Mouse (Mus musculus) WW6 (cell line): ENCODE results near the gene Agbl4.

Source experiments
- DNase-seq: peaks from one replicate; pipeline ENCODE4 v3.0.0-alpha.2; 2013; ENCODE audit warnings: low read depth, low spot score

Agbl4 gene

GRCm38 (mm10) chr4:111666713-111667112 is 1269.3 kb downstream of the Agbl4 start:
- no peak for DNase-seq

- no peak for DNase-seq
Observed at GRCm38 (mm10) chr4:111669369-111669768, 1271.9 kb downstream of the Agbl4 start.

- no peak for DNase-seq
Observed at GRCm38 (mm10) chr4:111670566-111671421, 1273.3 kb downstream of the Agbl4 start.

DNA sequence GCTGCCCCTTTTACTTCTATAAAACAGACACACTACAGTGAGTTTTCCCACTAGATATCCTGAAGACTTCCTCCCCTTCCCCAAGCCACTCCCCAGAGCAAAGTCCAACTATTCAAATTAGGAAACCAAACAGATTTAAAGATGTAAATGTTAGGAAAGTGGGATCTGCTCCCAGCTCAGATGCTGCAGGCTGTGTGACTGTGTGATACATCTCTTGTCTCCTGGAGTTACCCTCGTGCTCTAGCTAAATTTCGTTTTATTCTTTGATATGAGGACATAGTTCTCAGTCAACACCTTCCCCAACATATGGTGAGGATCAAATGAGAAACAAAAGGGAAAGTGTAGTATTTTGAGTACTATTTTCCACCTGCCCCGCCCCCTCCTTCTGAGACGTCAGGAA is 1274.0 kb downstream of the Agbl4 start:
- no peak for DNase-seq

- no peak for DNase-seq
Observed at GRCm38 (mm10) chr4:111673904-111674303, 1276.4 kb downstream of the Agbl4 start.

DNA sequence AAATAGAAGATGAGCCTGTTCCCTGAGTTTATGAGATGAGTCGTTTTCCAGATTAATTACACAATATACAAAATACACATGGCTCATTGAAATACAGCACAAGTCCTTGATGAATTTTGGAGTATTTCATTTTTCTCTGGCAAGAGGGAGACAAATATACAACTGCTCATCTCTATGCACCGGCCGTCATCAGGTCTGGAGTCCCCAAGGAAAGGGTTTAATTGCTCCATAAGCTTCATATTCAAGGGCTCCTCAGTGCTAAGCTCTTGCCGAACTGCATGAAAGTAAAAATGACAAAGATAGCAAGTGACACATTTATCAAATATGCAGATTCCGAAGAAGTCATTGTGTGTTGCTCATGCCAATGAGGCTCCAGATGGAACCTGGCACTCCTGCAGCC is 1284.5 kb downstream of the Agbl4 start:
- DNase-seq, result no peak

GRCm38 (mm10) chr4:111682793-111683192 is 1285.3 kb downstream of the Agbl4 start:
- DNase-seq, result no peak

DNA sequence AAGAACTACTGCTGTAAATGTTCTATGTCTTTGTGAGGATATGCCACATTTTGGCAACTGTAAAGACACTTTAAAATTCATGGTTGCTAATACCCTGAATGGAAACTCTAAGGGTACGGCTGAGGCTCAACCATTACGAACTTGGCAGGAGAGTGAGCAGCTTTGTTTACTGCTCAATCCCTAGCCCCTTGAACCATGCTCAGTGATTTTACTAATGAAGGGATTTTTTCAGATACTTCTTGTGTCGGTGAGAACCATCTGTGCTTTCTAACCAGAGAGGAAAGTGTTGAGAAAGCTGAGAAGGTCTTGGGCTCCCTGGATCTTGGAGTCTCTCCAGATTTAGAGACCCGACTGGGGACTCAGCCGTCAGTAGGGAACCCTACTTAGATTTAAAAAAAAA is 1286.4 kb downstream of the Agbl4 start:
- no peak for DNase-seq

- no peak for DNase-seq
Observed at GRCm38 (mm10) chr4:111685951-111686350, 1288.5 kb downstream of the Agbl4 start.

DNA sequence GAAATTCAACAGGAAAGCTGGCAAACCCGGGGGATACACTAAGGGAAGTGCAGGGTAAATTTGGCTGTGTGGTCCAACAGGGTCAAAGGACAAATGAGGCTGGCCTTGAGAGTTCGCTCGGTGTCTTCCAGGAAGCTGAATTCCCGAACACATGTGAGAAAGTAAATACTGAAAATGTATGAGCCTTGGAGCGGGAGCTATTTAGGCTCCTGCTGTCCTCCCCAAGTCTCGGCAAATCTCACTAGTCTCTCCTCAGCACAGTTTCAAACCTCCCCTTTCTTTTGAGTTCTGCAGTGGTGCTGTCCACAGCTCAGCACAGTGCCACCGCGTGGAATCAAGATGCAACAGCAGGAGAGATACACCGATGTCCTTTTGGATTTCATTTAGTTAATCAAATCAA is 1289.5 kb downstream of the Agbl4 start:
- DNase-seq, result peak; percentile 39

DNA sequence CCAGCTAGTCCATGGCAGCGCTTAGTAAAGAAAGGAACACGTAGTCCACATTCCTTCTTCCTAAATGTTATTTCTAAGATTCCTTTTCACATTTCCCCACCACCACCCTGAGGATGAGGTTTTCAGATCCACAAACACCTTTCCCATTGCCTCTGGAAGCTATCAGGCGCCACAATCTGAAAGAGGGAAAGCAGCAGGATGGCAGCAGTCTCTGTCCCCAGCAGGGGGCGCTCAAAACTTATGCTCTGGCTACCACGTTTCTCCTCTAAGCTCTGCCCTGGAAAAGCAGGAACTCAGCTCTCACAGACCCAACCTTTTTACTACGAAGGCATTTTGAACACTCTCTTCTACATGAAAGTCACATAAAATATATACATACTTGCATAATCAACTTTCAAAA is 1290.2 kb downstream of the Agbl4 start:
- peak; percentile 39 for DNase-seq

- DNase-seq, result no peak
Observed at GRCm38 (mm10) chr4:111691057-111691543, 1293.6 kb downstream of the Agbl4 start.

DNA sequence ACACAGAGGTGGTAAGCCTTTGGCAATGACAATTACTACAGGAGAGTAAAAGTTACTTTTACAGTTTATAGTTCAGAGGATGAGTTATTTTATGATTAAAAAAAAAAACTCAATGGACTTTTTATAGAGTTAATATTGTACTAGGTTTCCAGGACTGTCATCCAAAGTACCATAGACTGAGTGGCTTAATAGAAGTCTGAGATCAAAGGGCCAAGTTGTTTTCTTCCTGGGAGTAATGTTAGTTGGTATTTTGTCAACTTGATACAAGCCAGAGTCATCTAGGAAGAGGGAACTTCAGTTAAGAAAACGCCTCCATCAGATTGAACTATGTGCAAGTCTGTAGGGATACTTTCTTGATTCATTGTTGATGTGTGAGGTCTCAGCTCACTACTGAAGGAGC is 1303.9 kb downstream of the Agbl4 start:
- no peak for DNase-seq

DNA sequence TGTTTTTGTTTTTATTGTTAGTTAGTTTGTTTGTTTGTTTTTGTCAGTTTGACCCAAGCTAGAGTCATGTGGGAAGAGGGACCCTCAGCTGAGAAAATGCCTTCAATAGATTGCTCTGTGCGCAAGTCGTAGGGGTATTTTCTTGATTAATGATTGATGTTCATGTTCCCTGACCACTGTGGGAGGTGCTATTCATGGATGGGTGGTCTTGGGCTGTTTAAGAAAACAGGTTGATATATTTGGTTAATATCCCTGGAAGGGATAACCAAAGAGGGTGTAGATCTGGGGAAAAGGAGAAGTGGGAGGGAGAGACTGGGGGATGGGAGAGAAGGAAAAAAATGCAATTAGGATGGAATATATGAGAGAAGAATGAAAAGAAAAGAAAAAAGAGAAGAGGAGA is 1306.7 kb downstream of the Agbl4 start:
- no peak for DNase-seq

GRCm38 (mm10) chr4:111704975-111705374 is 1307.5 kb downstream of the Agbl4 start:
- DNase-seq, result no peak
